Mouse (Mus musculus): Measurements from ENCODE around the gene Btbd35f18. TPM values are rescaled to one million over a fixed set of nuclear protein-coding genes. Genes with fewer than 3 reads are reported as not detected.

The Btbd35f18 gene
- polyA plus RNA-seq (2015; fragmentation: Nextera tagmentation; extraction: Ambion mirVana), result not detected in 2 replicates

DNA sequence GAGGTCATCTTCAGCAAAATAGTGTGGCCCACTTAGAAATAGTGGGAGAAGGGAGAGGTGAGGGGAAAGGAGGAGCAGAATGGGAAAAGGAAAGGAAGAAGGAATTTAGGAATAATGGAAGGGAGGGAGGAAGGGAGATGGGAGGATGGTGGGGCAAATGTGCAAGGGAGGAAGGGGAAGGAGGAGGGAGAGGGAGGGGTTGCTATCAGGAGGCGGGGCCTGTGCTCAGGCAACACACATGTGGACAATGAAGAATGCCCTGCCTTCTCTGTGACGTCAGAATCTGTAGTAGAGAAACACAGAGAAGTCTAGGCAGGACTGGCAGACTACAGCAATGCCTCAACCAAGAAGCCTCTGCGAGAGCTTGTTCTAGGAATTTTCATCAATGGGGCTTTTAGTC is at the start of gene Btbd35f18:
Gene Btbd35f18 (plus strand): TSS at position 301 of the 400 bp plus-strand sequence.

Other genes with a start within 250 kb of the Btbd35f18 start
- gene Btbd35f10, start 52.7 kb downstream of the Btbd35f18 start, polyA plus RNA-seq (2015; fragmentation: Nextera tagmentation; extraction: Ambion mirVana), result not detected in 2 replicates